Mouse (Mus musculus): Measurements from ENCODE around the gene Npepps. TPM values are rescaled to one million over a fixed set of nuclear protein-coding genes. Genes with fewer than 3 reads are reported as not detected.

The Npepps gene
- polyA plus RNA-seq, 1 experiment from 2014 or later: 98.7 TPM

DNA sequence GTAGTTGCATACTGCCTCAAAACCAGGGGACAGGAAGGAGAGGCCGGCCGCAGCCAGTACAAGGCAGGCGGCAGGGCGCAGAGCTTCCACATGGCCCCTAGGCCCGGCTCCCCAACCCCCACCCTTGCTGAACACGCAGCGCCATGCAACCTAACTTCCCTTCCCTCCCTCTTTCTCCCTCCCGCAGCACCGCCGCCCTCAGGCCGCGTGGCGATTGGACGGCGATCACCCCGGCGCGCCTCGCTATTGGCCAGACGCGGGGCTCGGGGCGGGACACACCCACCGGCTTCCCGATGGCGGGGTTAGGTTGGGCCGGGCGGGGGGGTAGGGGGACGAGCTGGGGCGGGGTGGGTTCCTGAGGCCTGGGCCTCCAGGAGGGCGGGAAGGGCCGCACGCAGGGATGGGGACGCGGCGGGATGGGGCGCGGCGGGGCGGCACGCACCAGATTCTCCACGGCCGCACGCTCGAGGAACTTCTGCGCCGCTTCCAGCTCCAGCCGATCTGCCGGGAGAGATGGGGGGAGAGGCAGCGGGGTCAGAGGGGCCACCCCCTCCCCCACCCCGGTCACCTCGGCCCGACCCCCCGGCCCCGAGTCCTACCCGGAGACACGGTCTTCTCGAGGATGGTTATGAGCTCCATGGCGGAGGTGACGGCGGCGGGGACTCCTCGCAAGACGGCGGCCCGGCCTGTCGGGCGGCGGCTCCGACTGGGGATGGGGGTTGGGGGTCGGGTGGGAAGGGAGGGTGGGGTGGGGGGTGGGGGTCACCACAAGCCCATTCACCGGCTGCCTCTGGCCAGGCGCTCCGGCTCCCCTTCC, 93.3 kb downstream of the Npepps start:
- under 1% methylated on average over 71 of the region's 74 CpGs for WGBS
- Histone ChIP-seq H3K27ac (peak overlapping the region; percentile 99), H3K4me3 (peak overlapping the region; percentile 92), H3K36me3 (peaks cover 66% of the 10 kb centered on the region), H3K4me1 (replicated peaks) (peaks cover 41% of the 10 kb centered on the region), H3K9me3 (no peaks in the 10 kb centered on the region), H3K27me3 (ENCODE audit: insufficient read depth, poor library complexity, severe bottlenecking) (no peaks in the 10 kb centered on the region)
- peak; percentile 98 for DNase-seq (ENCODE audit: low spot score)

- H3K27me3 ChIP-seq (ENCODE audit: insufficient read depth, poor library complexity, severe bottlenecking): no peaks in the 10 kb centered on the region
- H3K9me3 ChIP-seq: no peaks in the 10 kb centered on the region
- peaks cover 41% of the 10 kb centered on the region for H3K4me1 ChIP-seq (replicated peaks)
- H3K36me3 ChIP-seq: peaks cover 69% of the 10 kb centered on the region
- WGBS: 67% methylated on average over 5 of the region's 5 CpGs
- H3K27ac ChIP-seq: peak overlapping the region; percentile 99
- DNase-seq (ENCODE audit: low spot score): no peak
- peak overlapping the region; percentile 92 for H3K4me3 ChIP-seq
Measured at GRCm38 (mm10) chr11:97185704-97186614, 94.5 kb downstream of the Npepps start.

- Histone ChIP-seq H3K9me3 (no peaks in the 10 kb centered on the region), H3K4me3 (0 out of 2 replicates have a peak overlapping the region, but pooled peaks have one; percentile 4), H3K27ac (no peak overlapping the region), H3K36me3 (peaks cover 73% of the 10 kb centered on the region), H3K27me3 (ENCODE audit: insufficient read depth, poor library complexity, severe bottlenecking) (no peaks in the 10 kb centered on the region), H3K4me1 (replicated peaks) (peaks cover 41% of the 10 kb centered on the region)
- WGBS: 84% methylated on average over 5 of the region's 5 CpGs
- DNase-seq (ENCODE audit: low spot score): no peak
Measured at GRCm38 (mm10) chr11:97184875-97185274, 95.6 kb downstream of the Npepps start.

- Histone ChIP-seq H3K4me3 (no peak overlapping the region), H3K27me3 (ENCODE audit: insufficient read depth, poor library complexity, severe bottlenecking) (no peaks in the 10 kb centered on the region), H3K4me1 (replicated peaks) (peaks cover 29% of the 10 kb centered on the region), H3K36me3 (peaks cover 94% of the 10 kb centered on the region), H3K9me3 (no peaks in the 10 kb centered on the region), H3K27ac (no peak overlapping the region)
- no peak for DNase-seq (ENCODE audit: low spot score)
- WGBS: 95% methylated on average over 3 of the region's 3 CpGs
Measured at GRCm38 (mm10) chr11:97182446-97182845, 98.0 kb downstream of the Npepps start.

- WGBS: 87% methylated on average over 5 of the region's 5 CpGs
- H3K4me1 ChIP-seq (replicated peaks): peaks cover 21% of the 10 kb centered on the region
- no peaks in the 10 kb centered on the region for H3K27me3 ChIP-seq (ENCODE audit: insufficient read depth, poor library complexity, severe bottlenecking)
- DNase-seq (ENCODE audit: low spot score): no peak
- no peak overlapping the region for H3K4me3 ChIP-seq
- H3K36me3 ChIP-seq: peaks cover 100% of the 10 kb centered on the region
- no peaks in the 10 kb centered on the region for H3K9me3 ChIP-seq
- no peak overlapping the region for H3K27ac ChIP-seq
Measured at GRCm38 (mm10) chr11:97181061-97181460, 99.4 kb downstream of the Npepps start.

DNA sequence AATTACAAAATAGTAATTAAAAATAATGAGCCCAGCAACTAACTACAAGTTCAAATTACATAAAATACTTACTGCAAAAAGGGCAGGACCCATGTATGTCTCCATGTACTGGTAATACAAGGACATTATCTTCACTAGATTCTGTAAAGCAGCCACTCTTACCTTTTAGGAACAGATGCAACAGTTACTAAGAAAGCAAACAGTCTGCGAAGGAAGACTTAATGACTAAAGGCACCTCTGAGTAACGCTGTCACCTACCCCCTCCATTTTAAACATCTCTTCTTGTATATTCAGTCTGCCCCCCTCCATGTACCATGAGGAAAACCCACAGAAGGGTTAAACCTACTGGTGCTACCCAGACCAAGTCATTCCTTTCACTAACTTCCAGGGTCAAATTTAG, 102.2 kb downstream of the Npepps start:
- no peak for DNase-seq (ENCODE audit: low spot score)
- Histone ChIP-seq H3K9me3 (no peaks in the 10 kb centered on the region), H3K4me3 (no peak overlapping the region), H3K4me1 (replicated peaks) (no peaks in the 10 kb centered on the region), H3K27me3 (ENCODE audit: insufficient read depth, poor library complexity, severe bottlenecking) (no peaks in the 10 kb centered on the region), H3K36me3 (peaks cover 100% of the 10 kb centered on the region), H3K27ac (no peak overlapping the region)
- 91% methylated on average over 2 of the region's 2 CpGs for WGBS

GRCm38 (mm10) chr11:97176851-97177250, 103.6 kb downstream of the Npepps start:
- Histone ChIP-seq H3K27ac (no peak overlapping the region), H3K4me3 (no peak overlapping the region), H3K4me1 (replicated peaks) (no peaks in the 10 kb centered on the region), H3K9me3 (no peaks in the 10 kb centered on the region), H3K36me3 (peaks cover 100% of the 10 kb centered on the region), H3K27me3 (ENCODE audit: insufficient read depth, poor library complexity, severe bottlenecking) (no peaks in the 10 kb centered on the region)
- DNase-seq (ENCODE audit: low spot score): peak; percentile 29
- WGBS: 60% methylated on average over 3 of the region's 3 CpGs

DNA sequence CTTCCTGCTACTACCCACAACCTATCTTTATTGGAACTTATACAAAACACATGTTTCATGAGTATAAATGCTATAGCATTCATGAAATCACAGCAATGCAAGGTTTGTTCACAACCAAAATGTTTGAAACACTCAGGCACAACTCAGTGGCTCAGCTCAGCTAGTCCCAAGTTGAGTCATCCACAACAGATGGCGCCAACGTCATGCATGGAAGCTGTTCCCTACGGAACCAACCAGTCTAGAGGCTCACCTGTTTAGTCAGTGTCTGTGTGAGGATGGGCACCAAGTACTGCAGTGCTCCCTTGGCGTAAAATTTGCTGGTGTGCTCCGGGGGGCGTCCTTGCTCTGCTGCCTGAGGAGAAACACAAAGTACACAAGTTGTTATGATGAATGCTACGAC, 104.9 kb downstream of the Npepps start:
- 97% methylated on average over 7 of the region's 7 CpGs for WGBS
- Histone ChIP-seq H3K36me3 (peaks cover 100% of the 10 kb centered on the region), H3K4me3 (no peak overlapping the region), H3K27ac (no peak overlapping the region), H3K27me3 (ENCODE audit: insufficient read depth, poor library complexity, severe bottlenecking) (no peaks in the 10 kb centered on the region), H3K9me3 (no peaks in the 10 kb centered on the region), H3K4me1 (replicated peaks) (no peaks in the 10 kb centered on the region)
- DNase-seq (ENCODE audit: low spot score): no peak

DNA sequence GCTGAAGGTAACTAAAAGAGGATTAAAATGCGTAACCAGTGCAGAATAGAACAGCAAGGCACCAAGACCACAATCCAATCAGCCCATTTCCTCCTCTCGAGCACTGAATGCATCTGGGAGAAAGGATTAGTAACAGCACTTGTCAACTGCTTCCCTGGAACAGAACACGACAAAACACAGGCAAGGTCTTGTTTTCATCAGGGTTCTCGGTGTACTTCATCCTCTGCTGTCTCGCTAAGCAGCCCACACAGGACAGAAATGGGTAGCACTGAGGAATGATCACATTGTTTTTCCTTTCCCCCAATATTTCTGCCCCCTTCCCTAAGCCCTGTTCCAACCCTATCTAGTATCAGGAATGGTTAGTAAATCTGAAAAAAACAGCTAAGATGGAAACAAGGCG, 120.1 kb downstream of the Npepps start:
- Histone ChIP-seq H3K27me3 (ENCODE audit: insufficient read depth, poor library complexity, severe bottlenecking) (no peaks in the 10 kb centered on the region), H3K27ac (no peak overlapping the region), H3K4me3 (no peak overlapping the region), H3K9me3 (no peaks in the 10 kb centered on the region), H3K4me1 (replicated peaks) (no peaks in the 10 kb centered on the region), H3K36me3 (peaks cover 100% of the 10 kb centered on the region)
- DNase-seq (ENCODE audit: low spot score): no peak
- 86% methylated on average over 6 of the region's 6 CpGs for WGBS

- Histone ChIP-seq H3K4me3 (no peak overlapping the region), H3K27me3 (ENCODE audit: insufficient read depth, poor library complexity, severe bottlenecking) (no peaks in the 10 kb centered on the region), H3K36me3 (peaks cover 83% of the 10 kb centered on the region), H3K9me3 (no peaks in the 10 kb centered on the region), H3K27ac (no peak overlapping the region), H3K4me1 (replicated peaks) (peaks cover 10% of the 10 kb centered on the region)
- WGBS: 87% methylated on average over 7 of the region's 7 CpGs
- DNase-seq (ENCODE audit: low spot score): no peak
Measured at GRCm38 (mm10) chr11:97156999-97157398, 123.4 kb downstream of the Npepps start.

All from hindbrain, embryonic 10.5 days (tissue).